Mouse (Mus musculus) activated CD4-positive, CD25-positive, alpha-beta regulatory T cell (primary cell): Measurements from ENCODE around the gene Gcnt2. TPM values are rescaled to one million over a fixed set of nuclear protein-coding genes. Genes with fewer than 3 reads are reported as not detected.

ENCODE experiments used
- polyA plus RNA-seq, 2 experiments: library from polyadenylated mRNA; unstranded; fragments of 100-300 nt; shearing (Covaris generic); gene quantifications; one replicate each; pipeline ENCODE4 v1.2.1; 2017

The Gcnt2 gene
- polyA plus RNA-seq: under 1 TPM; 0.07 to 0.95 TPM

DNA sequence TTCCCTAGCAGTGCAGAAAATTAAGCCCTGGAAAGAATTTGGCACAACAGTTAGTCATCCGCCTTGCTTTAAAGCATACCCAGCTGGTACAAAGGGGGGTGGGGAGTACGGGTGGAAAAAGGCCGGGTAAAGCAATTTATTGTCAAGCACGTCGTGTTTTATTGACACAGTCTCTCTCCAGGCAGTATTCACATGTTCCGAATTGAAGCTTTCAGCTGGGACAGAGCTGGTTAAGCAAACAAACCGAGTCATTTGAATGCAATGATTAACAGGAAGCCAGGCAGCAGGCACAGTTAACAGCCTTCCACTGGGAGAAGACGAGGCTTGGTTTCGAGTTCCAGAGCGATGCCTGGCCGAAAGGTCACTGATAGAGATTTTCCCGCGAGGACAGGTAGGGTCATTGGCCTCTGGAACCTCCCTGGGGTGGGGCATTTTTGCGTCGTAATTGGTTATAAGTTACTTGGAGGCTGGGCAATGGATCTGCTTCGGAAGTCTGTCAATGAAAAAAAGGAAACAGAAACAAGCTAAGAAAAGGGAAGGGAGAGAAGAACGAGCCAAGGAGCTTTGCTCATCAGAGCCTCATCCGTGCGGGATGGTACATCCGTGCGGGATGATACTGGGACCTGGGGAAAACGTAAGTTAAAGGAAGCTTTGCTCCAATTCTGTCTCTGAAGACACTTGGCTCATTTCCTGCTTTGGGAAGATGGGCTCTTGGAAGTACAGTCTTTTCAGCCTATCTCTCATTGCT lies at the start of gene Gcnt2:
Gene Gcnt2, plus strand, starts transcription at position 103 of the 748 bp plus-strand sequence.

DNA sequence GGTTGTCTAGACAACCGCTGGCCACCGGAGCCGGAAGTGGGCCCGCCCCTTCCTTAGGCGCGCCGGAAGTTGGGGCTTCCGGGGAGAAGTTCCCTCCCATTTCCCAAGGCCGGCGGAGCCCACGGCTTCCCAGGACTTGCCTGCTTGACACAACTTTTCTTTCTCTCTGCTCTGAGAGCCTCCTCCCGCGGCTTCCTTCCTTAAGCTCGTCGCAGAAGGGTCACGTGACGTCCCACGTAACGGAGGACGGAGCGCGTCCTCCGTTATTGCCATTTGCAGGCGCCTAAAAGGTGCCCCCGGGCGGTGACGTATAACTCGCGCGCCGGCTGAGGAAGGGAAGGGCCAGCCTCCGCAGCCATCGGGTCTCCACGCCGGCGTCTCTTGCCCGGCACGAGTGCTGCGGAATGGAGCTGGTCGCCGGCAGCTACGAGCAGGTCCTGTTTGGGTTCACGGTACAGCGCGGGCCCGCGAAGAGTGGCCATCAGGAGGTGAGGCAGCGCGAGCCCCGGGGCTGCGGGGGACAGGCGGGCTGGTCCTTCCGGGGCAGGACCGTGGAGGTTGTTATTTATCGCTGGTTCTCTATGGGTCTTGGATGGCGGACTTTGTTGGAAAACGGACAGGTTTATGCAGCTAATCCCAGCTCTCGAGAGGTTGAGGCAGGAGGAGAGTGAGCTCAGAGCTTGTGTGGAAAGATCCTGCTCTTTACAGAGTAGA lies 141.5 kb downstream of the Gcnt2 start, which contains the start of gene Pak1ip1:
Gene Pak1ip1, plus strand, starts transcription at position 98 of the 714 bp plus-strand sequence.

Other genes starting within 250 kb of the Gcnt2 start
- gene Tfap2a, start 121.4 kb upstream of the Gcnt2 start, polyA plus RNA-seq: under 1 TPM; 0.08 to 0.26 TPM
- gene Pak1ip1, start 141.3 kb downstream of the Gcnt2 start, polyA plus RNA-seq: 10 to 100 TPM; 75.8 to 90.3 TPM
- 100 to 1,000 TPM; 201 to 225 TPM for gene Tmem14c, start 156.5 kb downstream of the Gcnt2 start, polyA plus RNA-seq
- gene Mak, start 220.0 kb downstream of the Gcnt2 start, polyA plus RNA-seq: under 1 TPM in 1 of 2 experiments, not detected in 1; 0.17 TPM